Mouse (Mus musculus): Measurements from ENCODE around the gene Eppin.

DNA sequence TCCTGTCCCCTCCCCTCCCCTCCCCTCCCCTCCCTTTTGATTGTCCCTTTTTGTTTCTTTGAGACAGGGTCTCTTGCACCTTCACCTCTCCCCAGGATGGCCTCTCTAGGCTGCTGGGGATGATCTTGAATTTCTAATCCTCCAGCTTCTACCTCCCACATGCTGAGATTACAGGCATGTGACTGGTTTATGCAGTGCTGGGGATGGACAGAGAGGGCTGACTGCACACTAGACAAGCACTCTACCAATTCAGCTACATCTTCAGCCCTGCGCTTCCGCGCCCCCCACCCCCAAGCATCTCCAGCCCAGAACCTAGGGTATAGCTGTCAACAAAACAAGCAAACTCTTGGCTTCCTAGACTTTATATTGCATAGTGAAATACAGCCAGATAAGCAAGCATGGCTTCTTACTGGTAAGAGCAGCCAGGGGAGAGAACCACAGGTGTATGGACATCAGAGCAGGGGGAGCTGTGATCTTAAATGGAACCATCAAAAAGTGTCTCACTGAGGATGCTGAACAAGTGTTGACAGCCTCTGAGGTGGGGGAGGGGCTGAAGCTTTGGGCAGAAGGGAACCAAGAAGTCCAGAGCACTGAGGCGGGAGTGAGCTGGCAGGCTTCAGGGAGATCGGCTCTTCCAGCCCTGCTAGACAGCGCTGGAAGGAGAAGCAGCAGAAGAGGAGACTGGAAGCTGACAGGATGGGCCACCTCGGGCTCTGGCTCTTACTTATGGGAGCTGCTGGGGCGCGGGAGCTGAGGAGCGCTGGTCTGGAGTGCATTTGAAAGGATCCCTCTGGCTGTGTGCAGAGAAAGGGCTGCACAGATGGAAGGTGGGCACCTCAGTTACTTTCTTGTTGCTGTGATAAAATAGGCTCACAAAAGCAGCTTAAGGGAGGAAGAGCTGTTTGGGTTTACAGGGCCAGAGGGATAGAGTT, 43.2 kb downstream of the Eppin start:
- no peak for TF ChIP-seq CTCF (conservative IDR thresholded peaks at IDR 0.05 in 1 of 2, IDR thresholded peaks at IDR 0.05 in 1 of 2; ENCODE audit: low read depth in 2 of 2, low read length in 2 of 2)
- no peak for TF ChIP-seq CHD2 (IDR thresholded peaks at IDR 0.05; ENCODE audit: low read length)
- no peak for TF ChIP-seq ELF1 (IDR thresholded peaks at IDR 0.05; ENCODE audit: low read depth, low read length)
- no peak for TF ChIP-seq MXI1 (IDR thresholded peaks at IDR 0.05; ENCODE audit: low read depth, low read length)
- TF ChIP-seq E2F4 (IDR thresholded peaks at IDR 0.05; ENCODE audit: insufficient replicate concordance, low read depth, low read length): no peak
- no peak for TF ChIP-seq ZC3H11A (IDR thresholded peaks at IDR 0.05; ENCODE audit: low read depth, low read length)
- TF ChIP-seq BHLHE40 (IDR thresholded peaks at IDR 0.05; ENCODE audit: low read depth, low read length): no peak
